Mouse (Mus musculus): ENCODE results near the gene Tfap2e. TPM values are rescaled to one million over a fixed set of nuclear protein-coding genes. Genes with fewer than 3 reads are reported as not detected.

Gene Tfap2e
- polyA plus RNA-seq, 1 experiment = not detected

DNA sequence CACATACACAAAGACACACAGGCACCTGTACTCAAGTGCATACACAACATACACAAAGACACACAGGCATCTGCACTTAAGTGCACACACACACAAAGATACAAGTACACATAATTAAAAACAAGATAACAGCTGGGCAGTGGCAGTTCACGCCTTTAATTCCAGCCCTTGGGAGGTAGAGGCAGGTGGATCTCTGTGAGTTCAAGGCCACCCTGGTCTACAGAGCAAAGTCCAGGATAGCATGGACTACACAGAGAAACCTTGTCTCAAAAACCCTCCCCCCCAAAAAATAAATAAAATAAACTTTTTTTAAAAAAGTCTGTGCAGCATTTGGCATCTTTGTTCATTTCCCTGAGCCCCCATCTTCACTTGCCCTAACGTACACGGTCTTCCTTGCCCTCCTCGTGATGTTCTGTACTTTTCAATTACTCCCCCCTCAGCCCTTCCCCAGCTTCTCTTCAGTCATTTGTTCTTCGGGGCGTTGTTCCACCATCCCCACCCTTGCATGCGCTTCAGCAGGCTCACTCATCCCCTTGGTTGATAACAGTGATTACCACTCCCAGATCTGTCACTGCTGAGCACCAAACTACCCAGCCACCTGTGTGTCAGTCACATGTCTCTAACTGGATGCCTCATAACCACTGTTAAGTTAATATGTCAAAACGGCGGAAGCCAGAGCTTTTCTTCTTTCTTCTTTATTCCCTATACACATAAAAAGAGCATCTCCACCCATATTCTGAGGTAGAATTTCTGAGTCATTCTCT, 33.9 kb upstream of the Tfap2e start:
- Histone ChIP-seq H3K27me3 (ENCODE audit: control insufficient read depth) (no peaks in the 10 kb centered on the region), H3K36me3 (ENCODE audit: control insufficient read depth) (peaks cover 4% of the 10 kb centered on the region), H3K4me1 (ENCODE audit: control insufficient read depth) (peaks cover 25% of the 10 kb centered on the region), H3K4me3 (replicated peaks) (no peak overlapping the region), H3K9me3 (ENCODE audit: control insufficient read depth, low read length) (no peaks in the 10 kb centered on the region)
- TF ChIP-seq GATA1 (IDR thresholded peaks at IDR 0.05; ENCODE audit: low read length) (no peak), TAL1 (IDR thresholded peaks at IDR 0.05; ENCODE audit: low read length) (no peak)

DNA sequence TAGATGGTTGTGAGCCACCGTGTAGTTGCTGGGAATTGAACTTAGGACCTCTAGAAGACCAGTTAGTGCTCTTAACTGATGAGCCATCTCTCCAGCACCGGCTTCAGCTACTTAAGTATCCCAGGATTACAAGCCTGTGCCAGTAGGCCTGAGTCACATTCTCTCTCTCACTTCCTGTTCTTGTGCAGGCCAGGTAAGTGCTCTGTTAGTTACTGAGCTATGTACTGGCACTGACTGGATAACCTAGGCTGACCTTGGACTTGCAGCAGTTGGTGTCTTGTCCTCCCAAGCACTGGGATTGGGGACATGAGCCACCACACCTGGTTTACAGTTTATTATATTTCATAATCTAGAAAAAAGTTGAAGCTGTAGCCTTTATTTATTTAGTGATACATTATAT, 27.4 kb upstream of the Tfap2e start:
- TF ChIP-seq GATA1 (IDR thresholded peaks at IDR 0.05; ENCODE audit: low read length) = no peak
- no peak for TF ChIP-seq TAL1 (IDR thresholded peaks at IDR 0.05; ENCODE audit: low read length)
- Histone ChIP-seq H3K36me3 (ENCODE audit: control insufficient read depth) (peaks cover 10% of the 10 kb centered on the region), H3K27me3 (ENCODE audit: control insufficient read depth) (no peaks in the 10 kb centered on the region), H3K9me3 (ENCODE audit: control insufficient read depth, low read length) (no peaks in the 10 kb centered on the region), H3K4me3 (replicated peaks) (no peak overlapping the region), H3K4me1 (ENCODE audit: control insufficient read depth) (no peaks in the 10 kb centered on the region)

DNA sequence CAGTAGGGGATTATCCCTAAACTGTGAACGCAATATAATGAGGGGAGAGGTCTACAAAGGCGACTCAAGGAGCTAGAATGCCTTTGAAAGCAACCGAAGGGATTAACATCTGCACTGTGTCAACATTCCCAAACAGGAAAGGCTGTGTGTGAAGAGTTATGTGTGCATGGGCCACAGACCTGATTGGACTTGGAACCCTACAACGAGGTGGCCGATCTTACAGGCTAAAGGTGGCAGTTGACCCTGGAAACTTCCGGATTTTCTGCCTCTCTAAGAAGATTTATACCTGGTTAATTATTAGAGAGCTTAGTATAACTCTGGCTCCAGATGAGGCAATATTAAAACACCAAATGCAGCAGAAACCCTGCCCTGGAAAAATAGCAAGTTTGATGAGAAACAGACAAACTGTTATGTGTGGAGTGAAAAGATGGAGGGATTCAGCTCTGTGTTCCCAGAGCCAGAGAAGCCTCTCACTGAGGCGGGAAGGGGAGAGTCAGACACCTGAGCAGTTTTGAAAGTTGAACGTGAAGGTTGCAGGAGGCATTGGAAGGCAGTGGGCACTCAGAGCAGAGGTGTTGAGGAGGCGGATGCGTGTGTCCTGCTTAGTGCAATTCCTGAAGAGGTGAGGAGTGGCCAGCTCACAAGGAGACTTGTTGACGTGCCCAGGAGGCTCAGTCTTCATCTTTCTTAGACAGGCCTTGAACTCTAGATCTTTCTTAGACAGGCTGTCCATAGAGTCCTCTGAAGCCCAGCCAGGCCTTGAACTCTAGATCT, 26.7 kb upstream of the Tfap2e start:
- no peaks in the 10 kb centered on the region for H3K27me3 ChIP-seq (ENCODE audit: control insufficient read depth)
- H3K4me1 ChIP-seq (ENCODE audit: control insufficient read depth) = no peaks in the 10 kb centered on the region
- no peaks in the 10 kb centered on the region for H3K9me3 ChIP-seq (ENCODE audit: control insufficient read depth, low read length)
- H3K36me3 ChIP-seq (ENCODE audit: control insufficient read depth) = peaks cover 14% of the 10 kb centered on the region
- no peak overlapping the region for H3K4me3 ChIP-seq (replicated peaks)
- TF ChIP-seq TAL1 (IDR thresholded peaks at IDR 0.05; ENCODE audit: low read length) = no peak
- no peak for TF ChIP-seq GATA1 (IDR thresholded peaks at IDR 0.05; ENCODE audit: low read length)

DNA sequence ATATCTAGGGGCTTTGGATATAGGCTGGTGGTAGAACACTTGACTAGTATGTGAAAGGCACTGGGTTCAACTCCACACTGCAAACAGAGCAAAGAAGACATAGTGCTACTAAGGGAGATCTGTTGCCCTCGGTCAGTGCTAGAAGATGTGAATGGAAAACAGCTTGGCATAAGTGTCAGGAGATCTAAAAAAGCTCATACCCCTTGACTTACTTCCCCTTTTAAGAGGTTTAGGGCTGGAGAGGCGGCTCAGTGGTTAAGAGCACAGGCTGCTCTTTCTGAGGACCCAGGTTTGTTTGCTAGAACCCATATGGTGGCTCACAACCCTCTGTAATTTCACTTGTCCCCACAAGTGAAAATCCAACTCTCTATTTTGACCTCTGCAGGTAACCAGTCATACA, 23.4 kb upstream of the Tfap2e start:
- Histone ChIP-seq H3K4me3 (replicated peaks) (no peak overlapping the region), H3K9me3 (ENCODE audit: control insufficient read depth, low read length) (no peaks in the 10 kb centered on the region), H3K27me3 (ENCODE audit: control insufficient read depth) (no peaks in the 10 kb centered on the region), H3K36me3 (ENCODE audit: control insufficient read depth) (peaks cover 16% of the 10 kb centered on the region), H3K4me1 (ENCODE audit: control insufficient read depth) (peaks cover 3% of the 10 kb centered on the region)
- TF ChIP-seq GATA1 (IDR thresholded peaks at IDR 0.05; ENCODE audit: low read length) = no peak

DNA sequence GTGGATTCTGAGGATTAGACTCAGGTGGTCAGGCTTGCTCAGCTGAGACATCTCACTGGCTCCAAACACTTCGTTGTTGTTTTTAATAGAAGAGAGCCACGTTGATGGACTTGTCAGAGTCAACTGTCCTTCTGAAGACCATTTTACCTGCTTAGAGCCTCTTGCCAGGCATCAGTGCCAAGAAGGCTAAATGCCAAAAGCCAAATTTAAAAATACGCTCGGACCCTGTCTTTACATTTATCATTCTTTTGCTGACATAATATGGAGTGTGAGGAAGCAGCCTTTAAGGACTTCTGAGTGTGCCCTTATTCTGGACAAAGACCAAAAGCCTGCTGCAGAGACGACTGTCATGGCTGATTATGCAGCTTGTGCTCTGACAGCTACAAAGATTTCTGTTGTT, 22.3 kb upstream of the Tfap2e start:
- Histone ChIP-seq H3K36me3 (ENCODE audit: control insufficient read depth) (peaks cover 16% of the 10 kb centered on the region), H3K4me3 (replicated peaks) (no peak overlapping the region), H3K9me3 (ENCODE audit: control insufficient read depth, low read length) (no peaks in the 10 kb centered on the region), H3K27me3 (ENCODE audit: control insufficient read depth) (no peaks in the 10 kb centered on the region), H3K4me1 (ENCODE audit: control insufficient read depth) (peaks cover 12% of the 10 kb centered on the region)
- TF ChIP-seq GATA1 (IDR thresholded peaks at IDR 0.05; ENCODE audit: low read length) (no peak), TAL1 (IDR thresholded peaks at IDR 0.05; ENCODE audit: low read length) (no peak)

DNA sequence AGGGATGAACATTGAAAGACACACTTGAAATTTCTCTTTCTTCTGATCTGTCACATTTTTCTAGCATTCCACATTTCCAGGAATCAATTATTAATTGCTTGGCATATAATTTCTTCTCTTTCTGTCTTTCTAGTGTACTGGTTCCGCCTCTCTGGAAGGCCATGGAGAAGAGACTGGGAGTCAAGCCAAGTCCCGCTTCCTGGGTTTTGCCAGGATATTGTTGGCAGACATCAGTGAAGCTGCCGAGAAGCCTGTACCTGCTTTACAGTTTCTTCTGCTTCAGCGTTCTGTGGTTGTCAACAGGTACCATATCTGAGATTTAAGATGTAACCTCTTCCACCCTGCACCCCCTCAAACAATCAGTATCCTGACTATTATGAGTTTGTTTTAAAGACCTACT, 20.7 kb upstream of the Tfap2e start:
- Histone ChIP-seq H3K4me1 (ENCODE audit: control insufficient read depth) (peaks cover 26% of the 10 kb centered on the region), H3K9me3 (ENCODE audit: control insufficient read depth, low read length) (no peaks in the 10 kb centered on the region), H3K36me3 (ENCODE audit: control insufficient read depth) (peaks cover 16% of the 10 kb centered on the region), H3K27me3 (ENCODE audit: control insufficient read depth) (no peaks in the 10 kb centered on the region), H3K4me3 (replicated peaks) (no peak overlapping the region)
- TF ChIP-seq TAL1 (IDR thresholded peaks at IDR 0.05; ENCODE audit: low read length) (no peak), GATA1 (IDR thresholded peaks at IDR 0.05; ENCODE audit: low read length) (no peak)

DNA sequence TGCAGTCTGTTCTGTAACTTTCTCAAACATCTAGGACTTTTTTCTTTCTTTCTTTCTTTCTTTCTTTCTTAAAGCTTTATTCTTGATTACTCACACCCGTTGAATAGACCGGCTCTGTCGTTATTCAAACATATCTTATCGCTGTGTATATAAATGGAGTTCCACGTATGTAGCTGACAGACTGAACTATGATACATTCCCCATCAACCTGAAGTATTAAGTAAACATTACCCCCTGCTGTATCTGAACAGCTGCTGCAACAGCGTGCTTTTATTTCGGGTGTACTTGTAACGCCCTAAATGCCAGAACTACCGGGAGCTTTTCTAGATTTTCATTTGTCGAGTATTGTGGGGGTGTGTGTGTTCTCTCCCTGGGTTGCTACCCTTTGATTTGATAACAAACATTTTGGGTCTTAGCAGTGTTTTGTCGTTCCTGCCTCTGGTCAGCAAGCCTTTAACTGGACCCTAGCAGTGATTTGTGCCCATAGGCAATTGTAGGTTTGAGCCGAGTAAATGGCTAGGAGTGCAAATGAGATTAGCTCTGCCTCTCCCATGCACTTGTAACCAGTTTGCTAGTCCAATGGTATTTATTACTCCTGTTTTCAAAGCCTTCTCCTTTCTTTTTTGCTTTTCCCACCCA, 18.8 kb upstream of the Tfap2e start:
- H3K27me3 ChIP-seq (ENCODE audit: control insufficient read depth) = no peaks in the 10 kb centered on the region
- H3K9me3 ChIP-seq (ENCODE audit: control insufficient read depth, low read length) = no peaks in the 10 kb centered on the region
- TF ChIP-seq GATA1 (IDR thresholded peaks at IDR 0.05; ENCODE audit: low read length) (no peak), TAL1 (IDR thresholded peaks at IDR 0.05; ENCODE audit: low read length) (no peak)
- H3K4me1 ChIP-seq (ENCODE audit: control insufficient read depth) = peaks cover 31% of the 10 kb centered on the region
- peaks cover 16% of the 10 kb centered on the region for H3K36me3 ChIP-seq (ENCODE audit: control insufficient read depth)
- H3K4me3 ChIP-seq (replicated peaks) = peak overlapping the region; percentile 98

DNA sequence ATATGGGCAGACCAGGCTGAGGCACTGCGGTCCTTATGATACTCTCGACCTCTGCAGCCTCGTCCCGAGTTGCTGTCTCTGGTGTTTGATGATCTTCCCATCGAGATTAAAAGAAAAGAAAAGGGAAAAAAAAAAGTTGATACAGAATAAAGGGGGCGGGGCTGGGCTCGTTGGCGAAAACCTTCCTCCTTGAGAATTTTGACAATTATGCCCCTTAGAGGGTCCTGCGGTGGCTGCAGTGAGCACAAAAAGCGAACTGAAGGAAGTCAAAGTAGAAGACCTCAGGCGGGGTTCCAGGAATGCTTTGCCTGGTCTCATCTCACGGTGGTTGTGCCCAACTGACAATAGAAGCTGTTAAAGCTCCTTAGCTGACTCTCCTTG, 18.2 kb upstream of the Tfap2e start:
- peaks cover 20% of the 10 kb centered on the region for H3K36me3 ChIP-seq (ENCODE audit: control insufficient read depth)
- H3K4me1 ChIP-seq (ENCODE audit: control insufficient read depth) = peaks cover 35% of the 10 kb centered on the region

More for the DNA sequence above, 18.2 kb upstream of the Tfap2e start:
- TF ChIP-seq TAL1 (IDR thresholded peaks at IDR 0.05; ENCODE audit: low read length) (no peak), GATA1 (IDR thresholded peaks at IDR 0.05; ENCODE audit: low read length) (no peak)
- peak overlapping the region; percentile 98 for H3K4me3 ChIP-seq (replicated peaks)
- no peaks in the 10 kb centered on the region for H3K27me3 ChIP-seq (ENCODE audit: control insufficient read depth)
- H3K9me3 ChIP-seq (ENCODE audit: control insufficient read depth, low read length) = no peaks in the 10 kb centered on the region

All from erythroblast, embryonic 14.5 days (primary cell).